Mouse (Mus musculus): Measurements from ENCODE around the gene Patl2. TPM values are rescaled to one million over a fixed set of nuclear protein-coding genes. Genes with fewer than 3 reads are reported as not detected.

The Patl2 gene
- polyA plus RNA-seq, 1 experiment from 2014 or later = not detected

- H3K4me2 ChIP-seq = no peak overlapping the region
- no peaks in the 10 kb centered on the region for H3K36me3 ChIP-seq (ENCODE audit: control insufficient read depth, insufficient read depth, low read length)
- 82% methylated on average over 3 of the region's 3 CpGs for WGBS
- H3K4me1 ChIP-seq (ENCODE audit: control insufficient read depth, insufficient read depth, low read length) = peaks cover 2% of the 10 kb centered on the region; the same call in 1 of the 2 replicates
- no peak overlapping the region for H3K4me3 ChIP-seq (ENCODE audit: low read depth, low read length)
- no peak overlapping the region for H3K9ac ChIP-seq (ENCODE audit: low read length)
- H3K27ac ChIP-seq (ENCODE audit: low read depth, low read length) = no peak overlapping the region
- ATAC-seq (ENCODE audit: low FRiP score) (no peak), DNase-seq (ENCODE audit: low spot score, missing footprints) (no peak)
- no peaks in the 10 kb centered on the region for H3K27me3 ChIP-seq (ENCODE audit: control insufficient read depth, insufficient read depth, low read length)
- no peaks in the 10 kb centered on the region for H3K9me3 ChIP-seq (ENCODE audit: control insufficient read depth, low read length)
Observed at GRCm38 (mm10) chr2:122152850-122153249, 33.1 kb downstream of the Patl2 start.

- no peaks in the 10 kb centered on the region for H3K27me3 ChIP-seq (ENCODE audit: control insufficient read depth, insufficient read depth, low read length)
- no peak overlapping the region for H3K4me2 ChIP-seq
- WGBS = 88% methylated on average over 1 of the region's 1 CpGs
- ATAC-seq (ENCODE audit: low FRiP score) (no peak), DNase-seq (ENCODE audit: low spot score, missing footprints) (no peak)
- H3K9me3 ChIP-seq (ENCODE audit: control insufficient read depth, low read length) = no peaks in the 10 kb centered on the region
- no peak overlapping the region for H3K9ac ChIP-seq (ENCODE audit: low read length)
- H3K4me3 ChIP-seq (ENCODE audit: low read depth, low read length) = no peak overlapping the region
- peaks cover 2% of the 10 kb centered on the region; the same call in 1 of the 2 replicates for H3K4me1 ChIP-seq (ENCODE audit: control insufficient read depth, insufficient read depth, low read length)
- no peak overlapping the region for H3K27ac ChIP-seq (ENCODE audit: low read depth, low read length)
- H3K36me3 ChIP-seq (ENCODE audit: control insufficient read depth, insufficient read depth, low read length) = no peaks in the 10 kb centered on the region
Observed at GRCm38 (mm10) chr2:122151221-122151620, 34.8 kb downstream of the Patl2 start.

DNA sequence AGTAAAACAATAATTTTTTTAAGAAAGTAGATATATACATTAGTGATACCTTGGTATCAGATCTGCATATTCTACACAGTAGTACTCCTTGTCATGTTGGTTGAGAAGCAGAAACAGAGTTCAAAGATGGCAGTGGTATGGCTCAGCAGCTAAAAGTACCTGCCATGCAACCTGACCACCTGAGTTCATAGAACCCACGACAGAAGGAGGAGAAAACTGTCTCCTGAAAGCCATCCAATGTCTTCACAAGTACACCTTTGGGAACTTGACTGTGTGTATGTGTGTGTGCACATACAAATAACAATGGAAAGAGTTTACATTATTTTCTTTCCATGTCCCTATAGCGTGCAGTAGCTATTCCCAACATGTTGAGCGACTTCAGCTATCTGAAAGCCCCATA lies 36.3 kb downstream of the Patl2 start:
- no peaks in the 10 kb centered on the region for H3K36me3 ChIP-seq (ENCODE audit: control insufficient read depth, insufficient read depth, low read length)
- WGBS = 77% methylated on average over 3 of the region's 3 CpGs
- no peak overlapping the region for H3K4me3 ChIP-seq (ENCODE audit: low read depth, low read length)
- no peak overlapping the region for H3K27ac ChIP-seq (ENCODE audit: low read depth, low read length)
- peaks cover 2% of the 10 kb centered on the region; the same call in 1 of the 2 replicates for H3K4me1 ChIP-seq (ENCODE audit: control insufficient read depth, insufficient read depth, low read length)
- H3K9me3 ChIP-seq (ENCODE audit: control insufficient read depth, low read length) = no peaks in the 10 kb centered on the region
- no peak for ATAC-seq (ENCODE audit: low FRiP score)
- H3K4me2 ChIP-seq = no peak overlapping the region
- H3K9ac ChIP-seq (ENCODE audit: low read length) = no peak overlapping the region
- peak; percentile 62 for DNase-seq (ENCODE audit: low spot score, missing footprints)
- H3K27me3 ChIP-seq (ENCODE audit: control insufficient read depth, insufficient read depth, low read length) = no peaks in the 10 kb centered on the region

DNA sequence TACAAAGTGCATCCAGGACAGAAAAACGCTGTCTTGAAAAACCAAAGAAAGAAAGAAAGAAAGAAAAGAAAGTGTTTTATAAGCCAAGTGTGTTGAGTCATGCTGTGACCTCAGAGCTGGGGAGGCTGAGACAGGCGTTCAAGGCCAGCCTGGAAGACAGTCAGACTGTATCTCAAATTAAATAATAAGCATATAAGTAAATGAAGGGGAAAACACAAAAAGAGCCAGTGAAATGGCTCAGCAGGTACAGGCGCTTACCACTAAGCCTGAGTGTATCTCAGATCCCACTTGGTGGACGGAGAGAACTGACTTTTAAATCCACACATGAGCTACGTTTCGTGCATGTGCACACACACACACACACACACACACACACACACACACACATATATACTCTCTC lies 36.7 kb downstream of the Patl2 start:
- Histone ChIP-seq H3K4me1 (ENCODE audit: control insufficient read depth, insufficient read depth, low read length) (peaks cover 2% of the 10 kb centered on the region; the same call in 1 of the 2 replicates), H3K36me3 (ENCODE audit: control insufficient read depth, insufficient read depth, low read length) (no peaks in the 10 kb centered on the region), H3K9me3 (ENCODE audit: control insufficient read depth, low read length) (no peaks in the 10 kb centered on the region), H3K27me3 (ENCODE audit: control insufficient read depth, insufficient read depth, low read length) (no peaks in the 10 kb centered on the region), H3K27ac (ENCODE audit: low read depth, low read length) (no peak overlapping the region), H3K4me3 (ENCODE audit: low read depth, low read length) (no peak overlapping the region), H3K4me2 (no peak overlapping the region), H3K9ac (ENCODE audit: low read length) (no peak overlapping the region)
- WGBS = 88% methylated on average over 6 of the region's 6 CpGs
- ATAC-seq (ENCODE audit: low FRiP score) = no peak
- DNase-seq (ENCODE audit: low spot score, missing footprints) = peak; percentile 44

GRCm38 (mm10) chr2:122148242-122148917 lies 37.6 kb downstream of the Patl2 start:
- peak overlapping the region; percentile 79 for H3K4me2 ChIP-seq
- no peak overlapping the region for H3K27ac ChIP-seq (ENCODE audit: low read depth, low read length)
- WGBS = 39% methylated on average over 18 of the region's 18 CpGs
- H3K36me3 ChIP-seq (ENCODE audit: control insufficient read depth, insufficient read depth, low read length) = no peaks in the 10 kb centered on the region
- peak overlapping the region; percentile 67 for H3K4me3 ChIP-seq (ENCODE audit: low read depth, low read length)
- H3K9ac ChIP-seq (ENCODE audit: low read length) = peak overlapping the region; percentile 82
- H3K27me3 ChIP-seq (ENCODE audit: control insufficient read depth, insufficient read depth, low read length) = no peaks in the 10 kb centered on the region
- no peak; the same call in 1 of the 2 replicates for ATAC-seq (ENCODE audit: low FRiP score)
- peak; percentile 91 for DNase-seq (ENCODE audit: low spot score, missing footprints)
- H3K4me1 ChIP-seq (ENCODE audit: control insufficient read depth, insufficient read depth, low read length) = peaks cover 2% of the 10 kb centered on the region; the same call in 1 of the 2 replicates
- no peaks in the 10 kb centered on the region for H3K9me3 ChIP-seq (ENCODE audit: control insufficient read depth, low read length)

- ATAC-seq (ENCODE audit: low FRiP score) (peak; percentile 98), DNase-seq (ENCODE audit: low spot score, missing footprints) (peak; percentile 99)
- H3K36me3 ChIP-seq (ENCODE audit: control insufficient read depth, insufficient read depth, low read length) = no peaks in the 10 kb centered on the region
- H3K4me1 ChIP-seq (ENCODE audit: control insufficient read depth, insufficient read depth, low read length) = peaks cover 2% of the 10 kb centered on the region; the same call in 1 of the 2 replicates
- H3K4me3 ChIP-seq (ENCODE audit: low read depth, low read length) = peak within 1 kb of the TSS; percentile 67
- H3K27me3 ChIP-seq (ENCODE audit: control insufficient read depth, insufficient read depth, low read length) = no peaks in the 10 kb centered on the region
- H3K9me3 ChIP-seq (ENCODE audit: control insufficient read depth, low read length) = no peaks in the 10 kb centered on the region
- peak within 1 kb of the TSS; percentile 79 for H3K4me2 ChIP-seq
- peak within 1 kb of the TSS; percentile 82 for H3K9ac ChIP-seq (ENCODE audit: low read length)
- under 1% methylated on average over 40 of the region's 40 CpGs for WGBS
- peak within 1 kb of the TSS; percentile 6; the same call in 1 of the 2 replicates for H3K27ac ChIP-seq (ENCODE audit: low read depth, low read length)
Observed at GRCm38 (mm10) chr2:122147508-122148241, 38.3 kb downstream of the Patl2 start, which contains the start of gene B2m. B2m (plus strand) TSS chr2:122147686.

GRCm38 (mm10) chr2:122146687-122147086 lies 39.3 kb downstream of the Patl2 start:
- DNase-seq (ENCODE audit: low spot score, missing footprints) = no peak
- 74% methylated on average over 6 of the region's 6 CpGs for WGBS

GRCm38 (mm10) chr2:122145756-122146155 lies 40.2 kb downstream of the Patl2 start:
- WGBS = 79% methylated on average over 4 of the region's 4 CpGs
- Histone ChIP-seq H3K4me2 (no peak overlapping the region), H3K4me1 (ENCODE audit: control insufficient read depth, insufficient read depth, low read length) (peaks cover 2% of the 10 kb centered on the region; the same call in 1 of the 2 replicates), H3K27ac (ENCODE audit: low read depth, low read length) (no peak overlapping the region), H3K36me3 (ENCODE audit: control insufficient read depth, insufficient read depth, low read length) (no peaks in the 10 kb centered on the region), H3K27me3 (ENCODE audit: control insufficient read depth, insufficient read depth, low read length) (no peaks in the 10 kb centered on the region), H3K4me3 (ENCODE audit: low read depth, low read length) (no peak overlapping the region), H3K9ac (ENCODE audit: low read length) (no peak overlapping the region), H3K9me3 (ENCODE audit: control insufficient read depth, low read length) (no peaks in the 10 kb centered on the region)
- ATAC-seq (ENCODE audit: low FRiP score) (no peak), DNase-seq (ENCODE audit: low spot score, missing footprints) (peak; percentile 68)

More at GRCm38 (mm10) chr2:122146687-122147086, 39.3 kb downstream of the Patl2 start:
- no peaks in the 10 kb centered on the region for H3K27me3 ChIP-seq (ENCODE audit: control insufficient read depth, insufficient read depth, low read length)
- no peak overlapping the region for H3K27ac ChIP-seq (ENCODE audit: low read depth, low read length)
- H3K36me3 ChIP-seq (ENCODE audit: control insufficient read depth, insufficient read depth, low read length) = no peaks in the 10 kb centered on the region
- no peak overlapping the region for H3K4me2 ChIP-seq
- no peaks in the 10 kb centered on the region for H3K9me3 ChIP-seq (ENCODE audit: control insufficient read depth, low read length)
- ATAC-seq (ENCODE audit: low FRiP score) = no peak
- H3K4me3 ChIP-seq (ENCODE audit: low read depth, low read length) = no peak overlapping the region
- H3K9ac ChIP-seq (ENCODE audit: low read length) = no peak overlapping the region
- H3K4me1 ChIP-seq (ENCODE audit: control insufficient read depth, insufficient read depth, low read length) = peaks cover 2% of the 10 kb centered on the region; the same call in 1 of the 2 replicates

GRCm38 (mm10) chr2:122143111-122143510 lies 42.9 kb downstream of the Patl2 start:
- DNase-seq (ENCODE audit: low spot score, missing footprints) (peak; percentile 8), ATAC-seq (ENCODE audit: low FRiP score) (no peak)
- no peaks in the 10 kb centered on the region for H3K4me1 ChIP-seq (ENCODE audit: control insufficient read depth, insufficient read depth, low read length)
- no peak overlapping the region for H3K4me2 ChIP-seq
- H3K4me3 ChIP-seq (ENCODE audit: low read depth, low read length) = no peak overlapping the region
- H3K27ac ChIP-seq (ENCODE audit: low read depth, low read length) = no peak overlapping the region
- WGBS = 92% methylated on average over 3 of the region's 3 CpGs
- H3K27me3 ChIP-seq (ENCODE audit: control insufficient read depth, insufficient read depth, low read length) = no peaks in the 10 kb centered on the region
- H3K9ac ChIP-seq (ENCODE audit: low read length) = no peak overlapping the region
- no peaks in the 10 kb centered on the region for H3K9me3 ChIP-seq (ENCODE audit: control insufficient read depth, low read length)
- no peaks in the 10 kb centered on the region for H3K36me3 ChIP-seq (ENCODE audit: control insufficient read depth, insufficient read depth, low read length)
